Mouse (Mus musculus): ENCODE data around the gene Pde7b.

DNA sequence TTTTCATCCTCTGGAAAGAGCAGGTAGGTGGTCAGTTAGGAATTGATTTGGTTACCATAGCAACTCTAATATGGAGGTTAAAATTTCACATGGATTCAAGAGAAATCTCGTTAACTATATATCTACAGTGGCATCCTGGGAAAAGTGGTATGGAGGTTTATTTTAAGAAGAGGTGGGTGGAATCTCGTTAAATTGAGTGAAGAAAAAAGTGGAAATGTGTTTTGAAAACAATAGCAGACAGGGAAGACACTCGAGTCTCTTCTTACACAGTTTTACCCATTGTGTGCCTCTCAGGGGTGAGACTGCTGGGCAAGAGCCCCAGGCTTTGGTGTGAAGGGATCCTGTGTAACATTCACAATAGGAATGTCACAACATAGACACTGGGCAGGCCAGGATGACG is 56.3 kb downstream of the Pde7b start:
- TF ChIP-seq USF1 (IDR thresholded peaks at IDR 0.05; ENCODE audit: low read depth, low read length), result no peak
- no peak for TF ChIP-seq CHD2 (IDR thresholded peaks at IDR 0.05; ENCODE audit: low read length)
- TF ChIP-seq CTCF (conservative IDR thresholded peaks at IDR 0.05 in 1 of 2, IDR thresholded peaks at IDR 0.05 in 1 of 2; ENCODE audit: low read depth in 2 of 2, low read length in 2 of 2), result no peak
- TF ChIP-seq POLR2A (IDR thresholded peaks at IDR 0.05; ENCODE audit: low read depth, low read length), result no peak
- no peak for TF ChIP-seq KAT2A (IDR thresholded peaks at IDR 0.05; ENCODE audit: insufficient replicate concordance, low read length)
- no peak for TF ChIP-seq ZNF384 (IDR thresholded peaks at IDR 0.05; ENCODE audit: low read depth, low read length)
- TF ChIP-seq MAX (IDR thresholded peaks at IDR 0.05; ENCODE audit: low read length), result no peak
- TF ChIP-seq UBTF (IDR thresholded peaks at IDR 0.05; ENCODE audit: low read depth, low read length), result no peak
- TF ChIP-seq RCOR1 (conservative IDR thresholded peaks at IDR 0.05; ENCODE audit: low read depth, low read length), result no peak
- no peak for TF ChIP-seq EP300 (IDR thresholded peaks at IDR 0.05; ENCODE audit: low read length)
- no peak for TF ChIP-seq ZC3H11A (IDR thresholded peaks at IDR 0.05; ENCODE audit: low read depth, low read length)
- TF ChIP-seq ELF1 (IDR thresholded peaks at IDR 0.05; ENCODE audit: low read depth, low read length), result no peak
- no peak for TF ChIP-seq MYC (IDR thresholded peaks at IDR 0.05; ENCODE audit: low read depth, low read length)

Measured in CH12.LX (cell line).